Mouse (Mus musculus) R1 (cell line): ENCODE results near the gene Scml2.
"Not testable (repeated sequence)": the region's sequence is repeated elsewhere in the genome, so short reads cannot be mapped to it uniquely, and the experiment has no call there.

Source experiments
- DNase-seq: peaks from one replicate; pipeline ENCODE4 v3.0.0-alpha.2; 2018; ENCODE audit warnings: low read depth, low spot score

Scml2 gene

GRCm38 (mm10) chrX:161116893-161117292 lies at the start of gene Scml2:
Scml2 (plus strand) TSS chrX:161117193.
- DNase-seq = not testable (repeated sequence)

GRCm38 (mm10) chrX:161075576-161075975 lies 41.4 kb upstream of the Scml2 start:
- not testable (repeated sequence) for DNase-seq

- DNase-seq = peak; percentile 61
Observed at GRCm38 (mm10) chrX:161162314-161163068, 45.5 kb downstream of the Scml2 start.

DNA sequence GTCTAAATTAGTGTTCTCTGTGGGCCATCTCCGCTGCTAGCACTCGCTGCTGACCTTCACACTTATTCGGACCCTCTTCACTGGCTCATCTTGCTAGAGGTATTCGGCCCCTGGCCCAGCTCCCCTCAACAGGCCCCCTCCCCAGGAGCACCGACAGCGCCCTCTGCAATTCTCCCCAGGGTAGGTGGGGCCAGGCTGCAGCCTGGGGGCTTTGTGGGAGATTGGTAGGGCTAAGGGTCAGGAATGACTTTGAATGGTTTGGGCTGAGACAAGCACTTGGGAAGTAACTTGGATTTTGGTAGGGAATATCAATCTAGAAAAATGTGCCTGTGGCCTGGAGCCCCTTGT lies 46.0 kb downstream of the Scml2 start:
- DNase-seq = no peak

- not testable (repeated sequence) for DNase-seq
Observed at GRCm38 (mm10) chrX:161287156-161287555, 170.2 kb downstream of the Scml2 start, which contains the start of gene Gm15262. Gm15262 (plus strand) TSS chrX:161287456.
